Mouse (Mus musculus): ENCODE data around the gene Tjp3.

Tjp3 gene

GRCm38 (mm10) chr10:81291511-81292104 is at the start of gene Tjp3:
TSS of gene Tjp3 (minus strand) at chr10:81291581.
- DNase-seq = no peak

- no peak for DNase-seq
Measured at GRCm38 (mm10) chr10:81340551-81341332, 49.4 kb upstream of the Tjp3 start.

- no peak for DNase-seq
Measured at GRCm38 (mm10) chr10:81336558-81336957, 45.2 kb upstream of the Tjp3 start.

GRCm38 (mm10) chr10:81335393-81336340 is 44.3 kb upstream of the Tjp3 start:
- no peak for DNase-seq

GRCm38 (mm10) chr10:81334324-81334723 is 42.9 kb upstream of the Tjp3 start:
- DNase-seq = no peak

- DNase-seq = no peak
Measured at GRCm38 (mm10) chr10:81332277-81332676, 40.9 kb upstream of the Tjp3 start.

- DNase-seq = no peak
Measured at GRCm38 (mm10) chr10:81330007-81330406, 38.6 kb upstream of the Tjp3 start.

GRCm38 (mm10) chr10:81329194-81329975 is 38.0 kb upstream of the Tjp3 start:
- DNase-seq = no peak

- no peak for DNase-seq
Measured at GRCm38 (mm10) chr10:81328386-81328785, 37.0 kb upstream of the Tjp3 start, which contains the start of gene Tbxa2r. TSS of gene Tbxa2r (plus strand) at chr10:81328731.

GRCm38 (mm10) chr10:81327959-81328358 is 36.6 kb upstream of the Tjp3 start:
- DNase-seq = no peak

- no peak for DNase-seq
Measured at GRCm38 (mm10) chr10:81326858-81327257, 35.5 kb upstream of the Tjp3 start.

GRCm38 (mm10) chr10:81325781-81326180 is 34.4 kb upstream of the Tjp3 start:
- DNase-seq = no peak

- no peak for DNase-seq
Measured at GRCm38 (mm10) chr10:81325176-81325575, 33.8 kb upstream of the Tjp3 start.

GRCm38 (mm10) chr10:81323791-81324530 is 32.6 kb upstream of the Tjp3 start:
- no peak for DNase-seq

- DNase-seq = no peak
Measured at GRCm38 (mm10) chr10:81323141-81323775, 31.9 kb upstream of the Tjp3 start.

GRCm38 (mm10) chr10:81322444-81322843 is 31.1 kb upstream of the Tjp3 start:
- no peak for DNase-seq

GRCm38 (mm10) chr10:81321436-81321835 is 30.1 kb upstream of the Tjp3 start:
- no peak for DNase-seq

GRCm38 (mm10) chr10:81320550-81321347 is 29.4 kb upstream of the Tjp3 start, which contains the start of gene Cactin:
TSS of gene Cactin (plus strand) at chr10:81321103.
- peak; percentile 100 for DNase-seq

- peak in 1 of 2 experiments; percentile 97 for DNase-seq
Measured at GRCm38 (mm10) chr10:81319741-81320549, 28.6 kb upstream of the Tjp3 start.

Data from kidney, adult 8-10 months (tissue).